Mouse (Mus musculus) kidney, postnatal 0 days (tissue): ENCODE results near the gene Sstr4. TPM values are rescaled to one million over a fixed set of nuclear protein-coding genes. Genes with fewer than 3 reads are reported as not detected.

ENCODE experiments used
- ATAC-seq: fragments of 200-750 bp; cut with Nextera tagmentation; replicated peaks from 2 replicates; pipeline ENCODE4 v1.8.0; 2017; ENCODE audit warnings: low read depth, moderate number of reproducible peaks, moderate TSS enrichment, moderate library complexity; ENCODE audit not compliant: low FRiP score
- DNase-seq: peaks from one replicate; pipeline ENCODE4 v3.0.0-alpha.2; 2016; ENCODE audit warnings: low spot score
- H3K27ac ChIP-seq: fragments of 300-500 bp; sonication (generic); 2 replicates; pipeline ENCODE4 v1.5.1; 2014; ENCODE audit warnings: mild to moderate bottlenecking
- H3K27me3 ChIP-seq: fragments of 300-500 bp; sonication (generic); 2 replicates; pipeline ENCODE4 v1.6.1; 2014; ENCODE audit warnings: low read length, mixed read lengths; ENCODE audit not compliant: insufficient read depth
- H3K36me3 ChIP-seq: fragments of 300-500 bp; sonication (generic); 2 replicates; pipeline ENCODE4 v1.6.1; 2014; ENCODE audit warnings: low read length, mixed read lengths; ENCODE audit not compliant: insufficient read depth
- H3K4me1 ChIP-seq: fragments of 300-500 bp; sonication (generic); replicated peaks from 2 replicates; pipeline ENCODE4 v1.6.1; 2014; ENCODE audit warnings: antibody characterized with exemption, low read length, mixed read lengths; ENCODE audit not compliant: insufficient read depth
- H3K4me2 ChIP-seq: fragments of 300-500 bp; sonication (generic); 2 replicates; pipeline ENCODE4 v1.6.1; 2014; ENCODE audit warnings: mild to moderate bottlenecking, low read length, moderate library complexity, mixed read lengths
- H3K4me3 ChIP-seq: fragments of 300-500 bp; sonication (generic); replicated peaks from 2 replicates; pipeline ENCODE4 v1.5.1; 2014; ENCODE audit warnings: low read depth, low read length
- H3K9ac ChIP-seq: fragments of 300-500 bp; sonication (generic); 2 replicates; pipeline ENCODE4 v1.6.1; 2014; ENCODE audit warnings: low read depth, low read length
- H3K9me3 ChIP-seq: fragments of 300-500 bp; sonication (generic); replicated peaks from 2 replicates; pipeline ENCODE4 v1.6.1; 2016; ENCODE audit warnings: low read length, inconsistent platforms, mixed read lengths
- CTCF ChIP-seq: IDR thresholded peaks from 2 replicates; pipeline ENCODE4 v1.5.1; 2016; ENCODE audit warnings: antibody characterized with exemption, low read depth, mild to moderate bottlenecking, moderate library complexity
- WGBS: fragments of 180-500 bp; shearing (Covaris S2); extraction: QIAGEN DNeasy Blood & Tissue Kit; methylation state at CpG from one replicate; pipeline ENCODE4 v1.1.7; 2014; 5-methylcytosine and 5-hydroxymethylcytosine counted together
- polyA plus RNA-seq: library from polyadenylated mRNA; unstranded; fragments of >200 nt; fragmentation: Nextera tagmentation; extraction: Ambion mirVana; gene quantifications from 2 replicates; pipeline ENCODE4 v1.2.1, GENCODE M21; 2015

Gene Sstr4
- polyA plus RNA-seq, 1 experiment from 2014 or later = 0.16 TPM

DNA sequence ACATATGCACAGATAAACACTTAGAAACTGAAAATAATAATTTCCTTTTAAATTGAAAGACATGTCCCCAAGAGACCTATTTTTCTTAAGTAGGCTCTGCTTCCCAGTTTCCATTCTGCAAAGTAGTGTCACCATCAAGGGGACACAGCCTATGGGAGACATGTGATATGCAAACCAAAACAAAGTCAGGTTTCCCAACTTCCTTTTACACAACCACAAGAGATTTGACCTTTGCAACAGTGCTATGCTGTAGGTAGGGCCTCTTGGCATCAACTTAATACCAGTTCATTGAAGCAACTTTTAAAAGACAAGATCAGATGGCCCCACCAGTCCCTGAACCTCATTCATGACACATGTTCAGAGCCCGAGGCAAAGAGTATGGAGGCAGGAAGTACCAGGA is 2.0 kb upstream of the Sstr4 start:
- Histone ChIP-seq H3K4me2 (no peak overlapping the region), H3K9ac (no peak overlapping the region), H3K27ac (no peak overlapping the region), H3K36me3 (no peaks in the 10 kb centered on the region), H3K27me3 (peaks cover 11% of the 10 kb centered on the region), H3K4me1 (peaks cover 15% of the 10 kb centered on the region), H3K9me3 (no peaks in the 10 kb centered on the region), H3K4me3 (no peak overlapping the region)
- 55% methylated on average over 1 of the region's 1 CpGs for WGBS
- no peak for ATAC-seq
- TF ChIP-seq CTCF = no peak
- DNase-seq = no peak

DNA sequence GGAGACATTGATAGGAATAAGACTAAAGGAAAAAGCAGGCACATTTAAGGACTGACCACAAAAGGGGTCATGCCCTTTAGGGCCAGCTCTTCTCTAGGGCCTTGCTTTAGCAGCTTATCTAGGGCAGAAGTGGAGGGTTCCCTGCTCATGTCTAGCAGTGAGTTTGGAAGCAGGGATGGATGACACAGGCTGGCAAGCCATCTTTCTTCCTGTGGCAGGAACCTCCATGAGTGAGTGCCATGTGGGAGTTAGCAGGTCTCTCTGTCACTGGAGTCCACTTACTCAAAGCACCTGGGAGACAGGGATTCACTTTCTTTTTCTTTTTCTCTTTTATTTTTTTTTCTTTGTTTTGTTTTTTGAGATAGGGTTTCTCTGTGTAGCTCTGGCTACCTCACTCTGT is 1.3 kb upstream of the Sstr4 start:
- Histone ChIP-seq H3K4me2 (no peak overlapping the region), H3K36me3 (no peaks in the 10 kb centered on the region), H3K4me3 (no peak overlapping the region), H3K27ac (no peak overlapping the region), H3K4me1 (peaks cover 15% of the 10 kb centered on the region), H3K9ac (no peak overlapping the region), H3K27me3 (peaks cover 11% of the 10 kb centered on the region), H3K9me3 (no peaks in the 10 kb centered on the region)
- DNase-seq = no peak
- no peak for TF ChIP-seq CTCF
- no peak for ATAC-seq

DNA sequence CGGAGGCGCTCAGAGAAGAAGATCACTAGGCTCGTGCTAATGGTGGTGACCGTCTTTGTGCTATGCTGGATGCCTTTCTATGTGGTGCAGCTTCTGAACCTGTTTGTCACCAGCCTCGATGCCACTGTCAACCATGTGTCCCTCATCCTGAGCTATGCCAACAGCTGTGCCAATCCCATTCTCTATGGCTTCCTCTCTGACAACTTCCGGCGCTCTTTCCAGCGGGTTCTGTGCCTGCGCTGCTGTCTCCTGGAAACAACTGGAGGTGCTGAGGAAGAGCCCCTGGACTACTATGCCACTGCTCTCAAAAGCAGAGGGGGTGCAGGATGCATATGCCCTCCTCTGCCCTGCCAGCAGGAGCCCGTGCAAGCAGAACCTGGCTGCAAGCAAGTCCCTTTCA is 1.1 kb downstream of the Sstr4 start:
- TF ChIP-seq CTCF = no peak
- Histone ChIP-seq H3K36me3 (no peaks in the 10 kb centered on the region), H3K4me2 (0 out of 2 replicates have a peak overlapping the region, but pooled peaks have one; percentile 88), H3K9ac (no peak overlapping the region), H3K27me3 (peaks cover 11% of the 10 kb centered on the region), H3K27ac (no peak overlapping the region), H3K9me3 (no peaks in the 10 kb centered on the region), H3K4me1 (peaks cover 15% of the 10 kb centered on the region), H3K4me3 (no peak overlapping the region)
- WGBS = 76% methylated on average over 10 of the region's 10 CpGs
- DNase-seq (no peak), ATAC-seq (no peak)

DNA sequence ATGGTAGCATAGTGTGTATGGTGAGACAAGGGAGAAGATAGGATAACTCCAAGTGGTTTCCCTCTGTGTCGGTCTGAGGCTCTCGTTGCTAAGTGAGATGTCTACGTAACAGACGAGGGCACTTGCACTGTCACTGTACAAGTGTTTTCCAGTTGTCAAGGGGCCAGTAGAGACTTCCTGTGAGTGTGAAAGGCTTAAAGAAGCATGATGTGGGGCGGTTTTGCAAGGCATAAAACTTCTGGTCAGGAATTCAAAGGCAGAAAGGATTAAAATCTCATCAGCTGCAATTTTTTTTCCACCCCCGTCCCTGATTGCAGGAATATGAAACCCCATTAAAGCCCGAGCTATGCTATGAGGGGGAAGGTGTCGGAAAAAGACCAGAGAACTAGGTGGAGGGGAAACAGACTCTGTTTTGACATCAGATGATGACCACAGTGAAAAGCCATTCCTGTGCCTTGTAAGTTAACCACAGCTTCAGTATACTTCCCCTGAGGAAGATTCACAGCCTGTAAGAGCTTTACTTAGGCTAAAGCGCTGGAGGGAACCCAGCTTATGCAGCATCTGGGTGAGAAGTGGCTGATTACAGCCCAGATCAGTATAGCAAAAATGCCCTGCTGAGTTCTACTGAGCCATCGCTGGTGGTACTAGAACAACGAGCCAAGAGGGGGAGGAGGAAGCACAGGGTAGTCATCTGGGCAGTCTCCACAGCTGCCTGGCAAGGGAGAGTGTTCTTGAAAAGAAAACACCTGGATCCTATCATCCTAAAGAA is 2.1 kb downstream of the Sstr4 start:
- H3K27me3 ChIP-seq = peaks cover 11% of the 10 kb centered on the region
- H3K9me3 ChIP-seq = no peaks in the 10 kb centered on the region
- H3K4me2 ChIP-seq = no peak overlapping the region
- H3K4me3 ChIP-seq = no peak overlapping the region
- no peak for DNase-seq
- H3K4me1 ChIP-seq = peaks cover 15% of the 10 kb centered on the region
- TF ChIP-seq CTCF = no peak
- ATAC-seq = no peak
- WGBS = 55% methylated on average over 11 of the region's 11 CpGs
- H3K27ac ChIP-seq = no peak overlapping the region
- H3K36me3 ChIP-seq = no peaks in the 10 kb centered on the region
- no peak overlapping the region for H3K9ac ChIP-seq

DNA sequence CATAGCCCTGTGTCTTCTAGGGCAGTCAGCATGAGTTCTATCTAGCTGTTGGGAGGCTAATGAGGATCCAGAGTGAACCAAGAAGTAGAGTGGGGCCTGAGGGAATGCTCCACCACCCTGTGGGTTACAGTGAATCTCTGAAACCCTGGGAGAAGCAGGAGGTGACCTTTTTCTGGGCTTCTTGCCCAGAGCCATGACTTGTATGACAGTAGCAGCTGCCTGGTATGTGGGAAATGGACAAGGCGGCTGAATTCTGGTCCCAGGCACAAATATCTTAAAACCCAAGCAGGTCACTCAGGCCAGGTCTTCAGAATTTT is 2.6 kb downstream of the Sstr4 start:
- ATAC-seq (no peak), DNase-seq (peak; percentile 26)
- Histone ChIP-seq H3K27me3 (peaks cover 11% of the 10 kb centered on the region), H3K4me2 (no peak overlapping the region), H3K4me1 (peaks cover 15% of the 10 kb centered on the region), H3K9me3 (no peaks in the 10 kb centered on the region), H3K4me3 (no peak overlapping the region), H3K27ac (no peak overlapping the region), H3K36me3 (no peaks in the 10 kb centered on the region), H3K9ac (no peak overlapping the region)
- WGBS = 78% methylated on average over 1 of the region's 1 CpGs
- TF ChIP-seq CTCF = no peak

DNA sequence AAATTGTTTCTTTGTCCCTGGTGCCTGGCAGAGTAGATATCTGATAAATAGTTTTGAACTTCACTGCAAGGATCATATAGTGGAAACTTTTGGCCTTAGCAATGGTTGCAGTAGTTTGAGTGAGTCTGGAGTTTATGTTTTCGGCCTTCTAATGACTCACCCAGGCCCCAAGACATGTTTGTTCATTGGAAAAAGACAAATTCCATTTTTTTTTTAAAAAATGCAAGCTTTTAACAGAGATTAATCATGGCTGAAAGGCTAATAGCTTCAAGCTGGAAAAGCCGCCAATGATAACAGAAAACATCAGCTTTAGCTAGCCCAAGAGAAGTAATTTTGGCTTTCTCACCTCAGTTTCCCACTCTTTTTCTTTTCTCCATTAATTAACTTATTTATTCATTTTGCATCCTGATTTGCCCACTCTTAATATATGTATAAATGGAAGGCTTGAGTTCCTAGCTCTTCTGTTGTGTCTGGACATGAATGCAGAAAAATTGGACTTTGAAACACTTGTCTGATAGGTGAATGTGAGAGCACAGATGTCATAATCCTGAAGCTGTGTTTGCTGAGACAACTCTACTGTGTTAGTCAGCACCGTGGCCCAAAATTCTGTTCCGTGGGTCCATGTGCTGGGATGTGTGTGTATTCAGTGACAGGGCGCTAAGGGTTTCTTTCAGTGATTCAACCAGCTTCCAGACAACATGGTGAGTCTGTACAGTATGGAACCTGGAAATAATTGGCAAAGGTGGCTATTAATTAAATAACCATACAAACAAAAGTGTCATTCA is 3.9 kb downstream of the Sstr4 start:
- DNase-seq (no peak), ATAC-seq (no peak)
- no peak overlapping the region for H3K4me3 ChIP-seq
- peaks cover 11% of the 10 kb centered on the region for H3K27me3 ChIP-seq
- H3K4me2 ChIP-seq = no peak overlapping the region
- 86% methylated on average over 5 of the region's 5 CpGs for WGBS
- H3K36me3 ChIP-seq = no peaks in the 10 kb centered on the region
- peaks cover 15% of the 10 kb centered on the region for H3K4me1 ChIP-seq
- no peak overlapping the region for H3K27ac ChIP-seq
- no peak overlapping the region for H3K9ac ChIP-seq
- H3K9me3 ChIP-seq = no peaks in the 10 kb centered on the region
- TF ChIP-seq CTCF = no peak
